Mouse (Mus musculus): ENCODE data around the gene Slc13a3. TPM values are rescaled to one million over a fixed set of nuclear protein-coding genes. Genes with fewer than 3 reads are reported as not detected.

Slc13a3 gene
- total and polyA plus RNA-seq, 2 experiments from 2014 or later: 17.8 to 29.3 TPM

GRCm38 (mm10) chr2:165484152-165484551, 11.1 kb upstream of the Slc13a3 start:
- Histone ChIP-seq H3K9ac (replicated peaks; ENCODE audit: low read length) (no peak overlapping the region), H3K9me3 (ENCODE audit: low read length) (no peaks in the 10 kb centered on the region), H3K27me3 (ENCODE audit: insufficient read depth, low read length) (no peaks in the 10 kb centered on the region), H3K4me1 (ENCODE audit: insufficient read depth, low read length) (peaks cover 5% of the 10 kb centered on the region; the same call in 1 of the 2 replicates), H3K27ac (no peak overlapping the region), H3K36me3 (ENCODE audit: insufficient read depth, low read length) (peaks cover 10% of the 10 kb centered on the region; the same call in 1 of the 2 replicates), H3K4me3 (ENCODE audit: low read length) (no peak overlapping the region), H3K4me2 (ENCODE audit: low read depth, low read length) (no peak overlapping the region)
- ATAC-seq (no peak), DNase-seq (ENCODE audit: low spot score) (no peak)
- no peak for TF ChIP-seq CTCF (IDR thresholded peaks at IDR 0.05; ENCODE audit: low read depth)
- WGBS: 50% methylated on average over 6 of the region's 6 CpGs

- Histone ChIP-seq H3K4me1 (ENCODE audit: insufficient read depth, low read length) (peaks cover 4% of the 10 kb centered on the region; the same call in 1 of the 2 replicates), H3K27me3 (ENCODE audit: insufficient read depth, low read length) (no peaks in the 10 kb centered on the region), H3K27ac (no peak overlapping the region), H3K9me3 (ENCODE audit: low read length) (no peaks in the 10 kb centered on the region), H3K4me2 (ENCODE audit: low read depth, low read length) (no peak overlapping the region), H3K4me3 (ENCODE audit: low read length) (no peak overlapping the region), H3K9ac (replicated peaks; ENCODE audit: low read length) (no peak overlapping the region), H3K36me3 (ENCODE audit: insufficient read depth, low read length) (no peaks in the 10 kb centered on the region)
- WGBS: 66% methylated on average over 8 of the region's 8 CpGs
- no peak for TF ChIP-seq CTCF (IDR thresholded peaks at IDR 0.05; ENCODE audit: low read depth)
- DNase-seq (ENCODE audit: low spot score): no peak
- no peak for ATAC-seq
These were observed 9.0 kb upstream of the Slc13a3 start for GRCm38 (mm10) chr2:165482003-165482402.

- no peak overlapping the region for H3K4me3 ChIP-seq (ENCODE audit: low read length)
- H3K9me3 ChIP-seq (ENCODE audit: low read length): no peaks in the 10 kb centered on the region
- H3K9ac ChIP-seq (replicated peaks; ENCODE audit: low read length): no peak overlapping the region
- no peak overlapping the region for H3K4me2 ChIP-seq (ENCODE audit: low read depth, low read length)
- WGBS: 51% methylated on average over 5 of the region's 5 CpGs
- DNase-seq (ENCODE audit: low spot score) (no peak), ATAC-seq (no peak)
- no peaks in the 10 kb centered on the region for H3K36me3 ChIP-seq (ENCODE audit: insufficient read depth, low read length)
- H3K4me1 ChIP-seq (ENCODE audit: insufficient read depth, low read length): no peaks in the 10 kb centered on the region
- no peak overlapping the region for H3K27ac ChIP-seq
- no peak for TF ChIP-seq CTCF (IDR thresholded peaks at IDR 0.05; ENCODE audit: low read depth)
- no peaks in the 10 kb centered on the region; the same call in 1 of the 2 replicates for H3K27me3 ChIP-seq (ENCODE audit: insufficient read depth, low read length)
These were observed 2.8 kb upstream of the Slc13a3 start for GRCm38 (mm10) chr2:165475850-165476249.

GRCm38 (mm10) chr2:165475412-165475811, 2.4 kb upstream of the Slc13a3 start:
- no peaks in the 10 kb centered on the region; the same call in 1 of the 2 replicates for H3K27me3 ChIP-seq (ENCODE audit: insufficient read depth, low read length)
- DNase-seq (ENCODE audit: low spot score) (no peak), ATAC-seq (no peak)
- H3K9ac ChIP-seq (replicated peaks; ENCODE audit: low read length): no peak overlapping the region
- no peaks in the 10 kb centered on the region for H3K36me3 ChIP-seq (ENCODE audit: insufficient read depth, low read length)
- no peaks in the 10 kb centered on the region for H3K4me1 ChIP-seq (ENCODE audit: insufficient read depth, low read length)
- 67% methylated on average over 7 of the region's 7 CpGs for WGBS
- no peak overlapping the region for H3K27ac ChIP-seq
- TF ChIP-seq CTCF (IDR thresholded peaks at IDR 0.05; ENCODE audit: low read depth): no peak
- no peak overlapping the region for H3K4me2 ChIP-seq (ENCODE audit: low read depth, low read length)
- H3K4me3 ChIP-seq (ENCODE audit: low read length): no peak overlapping the region
- no peaks in the 10 kb centered on the region for H3K9me3 ChIP-seq (ENCODE audit: low read length)

- H3K36me3 ChIP-seq (ENCODE audit: insufficient read depth, low read length): no peaks in the 10 kb centered on the region
- no peak for ATAC-seq
- WGBS: 73% methylated on average over 11 of the region's 11 CpGs
- no peak for TF ChIP-seq CTCF (IDR thresholded peaks at IDR 0.05; ENCODE audit: low read depth)
- H3K4me2 ChIP-seq (ENCODE audit: low read depth, low read length): peak overlapping the region; percentile 55; the same call in 1 of the 2 replicates
- H3K9ac ChIP-seq (replicated peaks; ENCODE audit: low read length): no peak overlapping the region
- no peaks in the 10 kb centered on the region for H3K4me1 ChIP-seq (ENCODE audit: insufficient read depth, low read length)
- no peak overlapping the region for H3K4me3 ChIP-seq (ENCODE audit: low read length)
- no peak overlapping the region for H3K27ac ChIP-seq
- no peak for DNase-seq (ENCODE audit: low spot score)
- H3K9me3 ChIP-seq (ENCODE audit: low read length): no peaks in the 10 kb centered on the region
- H3K27me3 ChIP-seq (ENCODE audit: insufficient read depth, low read length): no peaks in the 10 kb centered on the region; the same call in 1 of the 2 replicates
These were observed 1.1 kb downstream of the Slc13a3 start for GRCm38 (mm10) chr2:165471943-165472342.

- no peaks in the 10 kb centered on the region for H3K9me3 ChIP-seq (ENCODE audit: low read length)
- peak; percentile 38 for TF ChIP-seq CTCF (IDR thresholded peaks at IDR 0.05; ENCODE audit: low read depth)
- DNase-seq (ENCODE audit: low spot score) (no peak), ATAC-seq (no peak)
- no peak overlapping the region for H3K9ac ChIP-seq (replicated peaks; ENCODE audit: low read length)
- no peaks in the 10 kb centered on the region for H3K36me3 ChIP-seq (ENCODE audit: insufficient read depth, low read length)
- H3K27me3 ChIP-seq (ENCODE audit: insufficient read depth, low read length): no peaks in the 10 kb centered on the region; the same call in 1 of the 2 replicates
- H3K4me1 ChIP-seq (ENCODE audit: insufficient read depth, low read length): no peaks in the 10 kb centered on the region
- H3K4me3 ChIP-seq (ENCODE audit: low read length): no peak overlapping the region
- 48% methylated on average over 5 of the region's 5 CpGs for WGBS
- no peak overlapping the region for H3K4me2 ChIP-seq (ENCODE audit: low read depth, low read length)
- H3K27ac ChIP-seq: no peak overlapping the region
These were observed 2.9 kb downstream of the Slc13a3 start for GRCm38 (mm10) chr2:165470167-165470566.

GRCm38 (mm10) chr2:165467824-165468452, 5.1 kb downstream of the Slc13a3 start:
- Histone ChIP-seq H3K9me3 (ENCODE audit: low read length) (no peaks in the 10 kb centered on the region), H3K4me3 (ENCODE audit: low read length) (no peak overlapping the region), H3K4me2 (ENCODE audit: low read depth, low read length) (no peak overlapping the region), H3K36me3 (ENCODE audit: insufficient read depth, low read length) (no peaks in the 10 kb centered on the region), H3K27ac (no peak overlapping the region), H3K9ac (replicated peaks; ENCODE audit: low read length) (no peak overlapping the region), H3K27me3 (ENCODE audit: insufficient read depth, low read length) (no peaks in the 10 kb centered on the region; the same call in 1 of the 2 replicates), H3K4me1 (ENCODE audit: insufficient read depth, low read length) (no peaks in the 10 kb centered on the region)
- 40% methylated on average over 15 of the region's 15 CpGs for WGBS
- no peak for TF ChIP-seq CTCF (IDR thresholded peaks at IDR 0.05; ENCODE audit: low read depth)
- no peak for ATAC-seq
- DNase-seq (ENCODE audit: low spot score): peak; percentile 42
